Mouse (Mus musculus) intestine, postnatal 0 days (tissue): ENCODE results near the gene Vmn2r78. TPM values are rescaled to one million over a fixed set of nuclear protein-coding genes. Genes with fewer than 3 reads are reported as not detected.
"Not testable (repeated sequence)": the region's sequence is repeated elsewhere in the genome, so short reads cannot be mapped to it uniquely, and the experiment has no call there.

Experiments
- ATAC-seq: fragments of 200-750 bp; cut with Nextera tagmentation; 2 replicates; pipeline ENCODE4 v1.8.0; 2017; ENCODE audit warnings: mild to moderate bottlenecking, moderate TSS enrichment, moderate library complexity
- H3K27ac ChIP-seq: fragments of 300-500 bp; sonication (generic); 2 replicates; pipeline ENCODE4 v1.5.1; 2014; ENCODE audit warnings: mild to moderate bottlenecking, low read depth, low read length, moderate library complexity
- H3K27me3 ChIP-seq: fragments of 300-500 bp; sonication (generic); replicated peaks from 2 replicates; pipeline ENCODE4 v1.6.1; 2014; ENCODE audit warnings: low read length, mixed read lengths; ENCODE audit not compliant: control insufficient read depth, insufficient read depth
- H3K36me3 ChIP-seq: fragments of 300-500 bp; sonication (generic); 2 replicates; pipeline ENCODE4 v1.6.1; 2014; ENCODE audit warnings: mild to moderate bottlenecking, moderate library complexity; ENCODE audit not compliant: control insufficient read depth, insufficient read depth
- H3K4me1 ChIP-seq: fragments of 300-500 bp; sonication (generic); replicated peaks from 2 replicates; pipeline ENCODE4 v1.6.1; 2014; ENCODE audit warnings: antibody characterized with exemption, low read length, mixed read lengths; ENCODE audit not compliant: control insufficient read depth, insufficient read depth
- H3K4me2 ChIP-seq: fragments of 300-500 bp; sonication (generic); replicated peaks from 2 replicates; pipeline ENCODE4 v1.6.1; 2014; ENCODE audit warnings: low read depth, mild to moderate bottlenecking, moderate library complexity
- H3K4me3 ChIP-seq: fragments of 300-500 bp; sonication (generic); 2 replicates; pipeline ENCODE4 v1.5.1; 2014; ENCODE audit warnings: low read depth, low read length
- H3K9ac ChIP-seq: fragments of 300-500 bp; sonication (generic); 2 replicates; pipeline ENCODE4 v1.6.1; 2014; ENCODE audit warnings: mild to moderate bottlenecking, low read depth, low read length
- H3K9me3 ChIP-seq: fragments of 300-500 bp; sonication (generic); 2 replicates; pipeline ENCODE4 v1.6.1; 2016; ENCODE audit warnings: mixed run types; ENCODE audit not compliant: control insufficient read depth
- CTCF ChIP-seq: sonication (generic); IDR thresholded peaks from 2 replicates; pipeline ENCODE4 v1.5.1; 2016; ENCODE audit warnings: low read depth, mild to moderate bottlenecking, control low read depth, antibody characterized with exemption, moderate library complexity
- WGBS: fragments of 180-500 bp; shearing (Covaris S2); extraction: QIAGEN DNeasy Blood & Tissue Kit; methylation state at CpG from one replicate; pipeline ENCODE4 v1.1.7; 2014; 5-methylcytosine and 5-hydroxymethylcytosine counted together
- polyA plus RNA-seq: library from polyadenylated mRNA; unstranded; fragments of >200 nt; fragmentation: Nextera tagmentation; extraction: Ambion mirVana; gene quantifications from 2 replicates; pipeline ENCODE4 v1.2.1, GENCODE M21; 2015

Vmn2r78 gene
- not detected in 2 replicates for polyA plus RNA-seq

DNA sequence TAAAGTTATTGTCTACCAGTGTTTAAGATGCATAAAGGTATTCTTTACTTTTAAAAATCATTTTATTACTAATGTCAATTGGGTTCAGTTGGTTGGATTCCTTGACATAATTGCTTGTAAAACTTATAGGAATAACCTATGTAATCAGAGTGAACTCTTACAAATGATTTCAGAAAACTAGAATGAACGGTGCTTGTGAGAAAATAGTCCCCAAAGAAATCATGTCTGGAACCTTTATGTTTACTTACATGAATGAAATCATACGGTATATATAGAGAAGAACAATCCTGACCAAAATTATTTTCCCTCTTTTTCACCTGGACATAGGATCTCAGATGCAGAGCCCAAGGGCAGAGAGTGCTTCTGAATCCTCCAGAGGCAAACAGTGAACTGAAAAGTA lies at the start of gene Vmn2r78:
Vmn2r78 (plus strand) TSS at position 301 of the 400 bp plus-strand sequence.
- not testable (repeated sequence) for H3K4me2 ChIP-seq, ATAC-seq, H3K36me3 ChIP-seq, H3K4me1 ChIP-seq, H3K9me3 ChIP-seq, H3K27ac ChIP-seq, H3K9ac ChIP-seq, H3K27me3 ChIP-seq, H3K4me3 ChIP-seq
- WGBS = 81% methylated on average over 2 of the region's 2 CpGs

DNA sequence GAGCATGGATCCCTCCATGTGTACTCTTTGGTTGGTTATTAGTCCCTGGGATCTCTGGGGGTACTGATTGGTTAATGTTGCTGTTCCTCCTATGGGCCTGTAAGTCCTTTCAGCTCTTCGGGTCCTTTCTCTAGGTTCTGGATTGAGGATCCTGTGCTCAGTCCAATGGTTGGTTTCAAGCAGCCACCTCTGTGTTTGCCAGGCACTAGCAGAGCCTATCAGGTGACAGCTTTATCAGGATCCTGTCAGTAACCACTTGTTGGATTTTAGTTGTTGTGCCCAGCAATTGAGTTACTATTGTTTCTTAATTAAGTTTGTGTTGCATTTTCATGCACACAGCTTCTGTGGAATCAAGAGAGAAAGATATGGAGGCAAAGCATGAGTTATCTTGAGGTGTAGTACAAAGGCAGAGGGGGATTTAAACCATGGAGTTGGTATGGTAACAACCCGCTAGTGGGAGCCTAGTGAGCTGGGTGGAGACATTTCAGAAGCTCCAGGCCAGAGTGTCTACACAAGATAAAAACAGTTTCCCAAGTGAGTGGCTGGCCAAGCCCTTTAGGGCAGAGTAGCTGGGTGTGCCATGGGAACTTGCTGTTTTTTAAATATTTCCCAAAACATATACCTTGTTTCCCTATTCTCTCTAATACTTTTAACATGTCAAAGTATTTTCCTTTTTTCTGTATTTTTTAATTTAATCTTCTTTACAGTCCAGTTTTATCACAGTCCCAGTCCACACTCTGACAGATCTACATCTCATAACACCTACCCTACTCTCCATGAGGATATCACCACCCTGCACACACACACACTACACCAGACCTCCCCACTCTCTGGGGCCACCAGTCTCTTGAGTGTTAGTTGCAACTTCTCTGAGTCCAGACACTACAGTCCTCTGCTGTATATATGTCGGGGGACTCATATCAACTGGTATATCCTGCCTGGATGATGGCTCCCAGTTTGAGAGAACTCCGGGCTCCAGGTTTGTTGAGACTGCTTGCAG lies 25.1 kb upstream of the Vmn2r78 start:
- H3K27ac ChIP-seq = no peak overlapping the region
- 83% methylated on average over 4 of the region's 4 CpGs for WGBS

DNA sequence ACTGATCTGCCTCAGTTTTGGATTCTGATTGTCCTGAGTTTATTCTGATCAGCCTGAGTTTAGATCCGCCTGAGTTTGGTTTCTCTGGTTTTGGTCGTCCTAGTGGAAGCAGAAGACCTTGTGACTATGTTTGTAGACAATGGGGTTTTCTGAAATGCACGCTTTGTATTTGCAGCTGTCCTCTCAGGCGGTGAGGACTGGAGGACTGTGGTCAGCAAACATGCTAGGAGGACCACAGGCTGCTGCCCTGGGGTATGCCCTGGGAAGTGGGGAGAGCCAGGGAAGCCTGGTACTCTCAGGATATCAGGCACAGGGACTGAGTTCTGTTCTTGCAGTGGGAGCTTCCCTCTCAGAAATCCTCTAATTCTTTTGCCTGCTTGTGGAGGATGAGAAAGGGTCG lies 22.4 kb downstream of the Vmn2r78 start:
- Histone ChIP-seq H3K27ac (no peak overlapping the region), H3K4me1 (no peaks in the 10 kb centered on the region), H3K4me2 (no peak overlapping the region), H3K9me3 (no peaks in the 10 kb centered on the region), H3K27me3 (no peaks in the 10 kb centered on the region), H3K9ac (no peak overlapping the region), H3K4me3 (no peak overlapping the region), H3K36me3 (no peaks in the 10 kb centered on the region)
- no peak for ATAC-seq
- WGBS = 79% methylated on average over 5 of the region's 5 CpGs
- TF ChIP-seq CTCF = no peak

More for the DNA sequence above, 25.1 kb upstream of the Vmn2r78 start:
- ATAC-seq = no peak
- Histone ChIP-seq H3K27me3 (no peaks in the 10 kb centered on the region), H3K36me3 (no peaks in the 10 kb centered on the region), H3K4me2 (no peak overlapping the region), H3K9me3 (no peaks in the 10 kb centered on the region), H3K4me3 (no peak overlapping the region), H3K9ac (no peak overlapping the region), H3K4me1 (no peaks in the 10 kb centered on the region)
- no peak for TF ChIP-seq CTCF

DNA sequence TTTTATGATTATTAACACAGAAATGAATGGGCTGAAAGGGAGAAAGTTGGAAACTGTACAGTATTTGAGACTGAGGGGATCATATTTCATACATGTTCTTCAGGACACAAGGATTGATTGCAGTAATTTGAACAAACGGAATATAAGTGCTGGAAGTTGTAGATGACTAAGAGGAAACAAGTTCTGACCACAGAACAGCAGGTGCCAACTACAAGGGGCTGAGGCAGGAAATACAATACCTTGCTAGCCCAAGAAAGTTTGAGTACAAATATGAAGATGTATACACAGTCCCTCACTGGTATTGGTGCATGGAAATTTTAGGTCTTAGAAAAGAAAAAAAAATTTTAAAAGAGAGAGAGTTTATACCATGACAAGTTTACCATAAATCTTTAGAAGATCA lies 79.8 kb downstream of the Vmn2r78 start:
- H3K4me1 ChIP-seq = no peaks in the 10 kb centered on the region
- no peak overlapping the region for H3K4me3 ChIP-seq
- H3K27me3 ChIP-seq = no peaks in the 10 kb centered on the region
- H3K36me3 ChIP-seq = no peaks in the 10 kb centered on the region
- H3K27ac ChIP-seq = no peak overlapping the region
- no peak overlapping the region for H3K4me2 ChIP-seq
- ATAC-seq = no peak
- H3K9ac ChIP-seq = no peak overlapping the region
- TF ChIP-seq CTCF = no peak
- H3K9me3 ChIP-seq = no peaks in the 10 kb centered on the region
- WGBS = 46% methylated on average over 1 of the region's 1 CpGs

DNA sequence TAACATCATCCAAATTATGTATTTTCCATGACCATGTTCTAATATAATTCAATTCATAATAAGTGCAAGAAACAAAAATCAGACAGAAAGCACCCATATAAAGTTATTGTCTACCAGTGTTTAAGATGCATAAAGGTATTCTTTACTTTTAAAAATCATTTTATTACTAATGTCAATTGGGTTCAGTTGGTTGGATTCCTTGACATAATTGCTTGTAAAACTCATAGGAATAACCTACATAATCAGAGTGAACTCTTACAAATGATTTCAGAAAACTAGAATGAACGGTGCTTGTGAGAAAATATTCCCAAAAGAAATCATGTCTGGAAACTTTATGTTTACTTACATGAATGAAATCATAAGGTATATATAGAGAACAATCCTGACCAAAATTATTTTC lies 80.9 kb downstream of the Vmn2r78 start, which contains the start of gene Vmn2r79:
Vmn2r79 (plus strand) TSS at position 301 of the 400 bp plus-strand sequence.
- WGBS = 83% methylated on average over 1 of the region's 1 CpGs
- H3K27ac ChIP-seq, H3K9ac ChIP-seq, H3K9me3 ChIP-seq, ATAC-seq, H3K27me3 ChIP-seq, H3K36me3 ChIP-seq, H3K4me2 ChIP-seq, H3K4me1 ChIP-seq, H3K4me3 ChIP-seq: not testable (repeated sequence)

Other genes with a start within 250 kb of the Vmn2r78 start
- gene Olfr292, start 226.8 kb upstream of the Vmn2r78 start, polyA plus RNA-seq = not detected in 2 replicates
- gene Folh1, start 139.2 kb upstream of the Vmn2r78 start, polyA plus RNA-seq = not detected in 2 replicates
- gene Vmn2r77, start 120.1 kb upstream of the Vmn2r78 start, polyA plus RNA-seq = not detected in 2 replicates
- gene Vmn2r79, start 81.0 kb downstream of the Vmn2r78 start, polyA plus RNA-seq = not detected in 2 replicates